Mouse (Mus musculus): ENCODE data around the gene Elk3. TPM values are rescaled to one million over a fixed set of nuclear protein-coding genes. Genes with fewer than 3 reads are reported as not detected.
"Not testable (repeated sequence)": the region's sequence is repeated elsewhere in the genome, so short reads cannot be mapped to it uniquely, and the experiment has no call there.

The Elk3 gene
- 37.6 and 38.4 TPM in 2 replicates for polyA plus RNA-seq (2016; fragmentation: Nextera tagmentation; extraction: Ambion mirVana)

GRCm38 (mm10) chr10:93310721-93311411 is at the start of gene Elk3:
Gene Elk3, minus strand, starts transcription at chr10:93311135.
- Histone ChIP-seq H3K4me2 (replicated peaks) (peak within 1 kb of the TSS; percentile 80), H3K36me3 (no peaks in the 10 kb centered on the region), H3K9me3 (no peaks in the 10 kb centered on the region), H3K27me3 (no peaks in the 10 kb centered on the region), H3K4me3 (peak within 1 kb of the TSS; percentile 59), H3K27ac (peak within 1 kb of the TSS; percentile 99), H3K9ac (peak within 1 kb of the TSS; percentile 92), H3K4me1 (peaks cover 31% of the 10 kb centered on the region)
- peak; percentile 76 for ATAC-seq (ENCODE audit: insufficient number of reproducible peaks, insufficient read depth, low FRiP score, low TSS enrichment)
- 1% methylated on average over 52 of the region's 53 CpGs for WGBS

GRCm38 (mm10) chr10:93360623-93361022 is 49.7 kb upstream of the Elk3 start:
- Histone ChIP-seq H3K4me1 (no peaks in the 10 kb centered on the region), H3K9ac (no peak overlapping the region), H3K4me2 (replicated peaks) (no peak overlapping the region), H3K9me3 (no peaks in the 10 kb centered on the region), H3K4me3 (no peak overlapping the region), H3K27me3 (no peaks in the 10 kb centered on the region; the same call in 1 of the 2 replicates), H3K36me3 (no peaks in the 10 kb centered on the region), H3K27ac (no peak overlapping the region)
- no peak for ATAC-seq (ENCODE audit: insufficient number of reproducible peaks, insufficient read depth, low FRiP score, low TSS enrichment)
- 53% methylated on average over 3 of the region's 3 CpGs for WGBS

- not testable (repeated sequence) for ATAC-seq (ENCODE audit: insufficient number of reproducible peaks, insufficient read depth, low FRiP score, low TSS enrichment); H3K9me3 ChIP-seq
- 69% methylated on average over 4 of the region's 4 CpGs for WGBS
These were observed 49.3 kb upstream of the Elk3 start for GRCm38 (mm10) chr10:93360190-93360589.

GRCm38 (mm10) chr10:93359339-93359863 is 48.5 kb upstream of the Elk3 start:
- no peak overlapping the region for H3K9ac ChIP-seq
- no peaks in the 10 kb centered on the region for H3K9me3 ChIP-seq
- H3K36me3 ChIP-seq = no peaks in the 10 kb centered on the region
- no peak overlapping the region for H3K4me3 ChIP-seq
- no peaks in the 10 kb centered on the region; the same call in 1 of the 2 replicates for H3K27me3 ChIP-seq
- no peaks in the 10 kb centered on the region for H3K4me1 ChIP-seq
- 83% methylated on average over 7 of the region's 7 CpGs for WGBS
- H3K27ac ChIP-seq = no peak overlapping the region
- ATAC-seq (ENCODE audit: insufficient number of reproducible peaks, insufficient read depth, low FRiP score, low TSS enrichment) = no peak
- no peak overlapping the region for H3K4me2 ChIP-seq (replicated peaks)

More at GRCm38 (mm10) chr10:93360190-93360589, 49.3 kb upstream of the Elk3 start:
- not testable (repeated sequence) for H3K36me3 ChIP-seq; H3K27ac ChIP-seq; H3K9ac ChIP-seq; H3K4me3 ChIP-seq; H3K27me3 ChIP-seq; H3K4me1 ChIP-seq; H3K4me2 ChIP-seq (replicated peaks)

GRCm38 (mm10) chr10:93358878-93359277 is 47.9 kb upstream of the Elk3 start:
- Histone ChIP-seq H3K4me3 (no peak overlapping the region), H3K36me3 (no peaks in the 10 kb centered on the region), H3K4me2 (replicated peaks) (no peak overlapping the region), H3K9ac (no peak overlapping the region), H3K27me3 (no peaks in the 10 kb centered on the region; the same call in 1 of the 2 replicates), H3K4me1 (no peaks in the 10 kb centered on the region), H3K27ac (no peak overlapping the region), H3K9me3 (no peaks in the 10 kb centered on the region)
- ATAC-seq (ENCODE audit: insufficient number of reproducible peaks, insufficient read depth, low FRiP score, low TSS enrichment) = no peak
- WGBS = 86% methylated on average over 4 of the region's 4 CpGs

- H3K27me3 ChIP-seq = no peaks in the 10 kb centered on the region; the same call in 1 of the 2 replicates
- H3K4me1 ChIP-seq = no peaks in the 10 kb centered on the region
- no peak overlapping the region for H3K4me3 ChIP-seq
- no peaks in the 10 kb centered on the region for H3K36me3 ChIP-seq
- no peak overlapping the region for H3K9ac ChIP-seq
- ATAC-seq (ENCODE audit: insufficient number of reproducible peaks, insufficient read depth, low FRiP score, low TSS enrichment) = no peak
- H3K27ac ChIP-seq = no peak overlapping the region
- WGBS = 92% methylated on average over 5 of the region's 5 CpGs
- H3K9me3 ChIP-seq = no peaks in the 10 kb centered on the region
- H3K4me2 ChIP-seq (replicated peaks) = no peak overlapping the region
These were observed 46.2 kb upstream of the Elk3 start for GRCm38 (mm10) chr10:93357162-93357561.

- no peak for ATAC-seq (ENCODE audit: insufficient number of reproducible peaks, insufficient read depth, low FRiP score, low TSS enrichment)
- H3K4me2 ChIP-seq (replicated peaks) = no peak overlapping the region
- H3K27me3 ChIP-seq = no peaks in the 10 kb centered on the region; the same call in 1 of the 2 replicates
- H3K27ac ChIP-seq = no peak overlapping the region
- WGBS = 92% methylated on average over 9 of the region's 9 CpGs
- H3K4me3 ChIP-seq = no peak overlapping the region
- no peak overlapping the region for H3K9ac ChIP-seq
- no peaks in the 10 kb centered on the region for H3K36me3 ChIP-seq
- H3K9me3 ChIP-seq = no peaks in the 10 kb centered on the region
- no peaks in the 10 kb centered on the region for H3K4me1 ChIP-seq
These were observed 45.2 kb upstream of the Elk3 start for GRCm38 (mm10) chr10:93356122-93356521.

- Histone ChIP-seq H3K36me3 (no peaks in the 10 kb centered on the region), H3K9ac (no peak overlapping the region), H3K4me2 (replicated peaks) (no peak overlapping the region), H3K4me3 (no peak overlapping the region), H3K4me1 (no peaks in the 10 kb centered on the region), H3K27ac (no peak overlapping the region), H3K27me3 (no peaks in the 10 kb centered on the region; the same call in 1 of the 2 replicates), H3K9me3 (no peaks in the 10 kb centered on the region)
- no peak for ATAC-seq (ENCODE audit: insufficient number of reproducible peaks, insufficient read depth, low FRiP score, low TSS enrichment)
- WGBS = 34% methylated on average over 8 of the region's 8 CpGs
These were observed 44.5 kb upstream of the Elk3 start for GRCm38 (mm10) chr10:93355276-93355927.

- H3K9me3 ChIP-seq = no peaks in the 10 kb centered on the region
- no peaks in the 10 kb centered on the region for H3K36me3 ChIP-seq
- no peaks in the 10 kb centered on the region for H3K4me1 ChIP-seq
- WGBS = 80% methylated on average over 10 of the region's 10 CpGs
- no peak overlapping the region for H3K27ac ChIP-seq
- no peaks in the 10 kb centered on the region for H3K27me3 ChIP-seq
- no peak for ATAC-seq (ENCODE audit: insufficient number of reproducible peaks, insufficient read depth, low FRiP score, low TSS enrichment)
- H3K4me3 ChIP-seq = no peak overlapping the region
- H3K9ac ChIP-seq = no peak overlapping the region
- H3K4me2 ChIP-seq (replicated peaks) = no peak overlapping the region
These were observed 42.8 kb upstream of the Elk3 start for GRCm38 (mm10) chr10:93353545-93354326.

- no peak overlapping the region for H3K9ac ChIP-seq
- no peaks in the 10 kb centered on the region for H3K36me3 ChIP-seq
- 66% methylated on average over 14 of the region's 14 CpGs for WGBS
- H3K4me2 ChIP-seq (replicated peaks) = no peak overlapping the region
- no peaks in the 10 kb centered on the region for H3K27me3 ChIP-seq
- no peak overlapping the region for H3K27ac ChIP-seq
- no peaks in the 10 kb centered on the region for H3K9me3 ChIP-seq
- ATAC-seq (ENCODE audit: insufficient number of reproducible peaks, insufficient read depth, low FRiP score, low TSS enrichment) = no peak
- H3K4me1 ChIP-seq = peaks cover 5% of the 10 kb centered on the region; the same call in 1 of the 2 replicates
- H3K4me3 ChIP-seq = no peak overlapping the region
These were observed 37.1 kb upstream of the Elk3 start for GRCm38 (mm10) chr10:93347918-93348505.

GRCm38 (mm10) chr10:93347387-93347786 is 36.5 kb upstream of the Elk3 start:
- Histone ChIP-seq H3K27ac (no peak overlapping the region; the same call in 1 of the 2 replicates), H3K36me3 (no peaks in the 10 kb centered on the region), H3K27me3 (no peaks in the 10 kb centered on the region), H3K4me1 (peaks cover 5% of the 10 kb centered on the region; the same call in 1 of the 2 replicates), H3K9ac (no peak overlapping the region), H3K4me3 (no peak overlapping the region), H3K4me2 (replicated peaks) (no peak overlapping the region), H3K9me3 (no peaks in the 10 kb centered on the region)
- no peak for ATAC-seq (ENCODE audit: insufficient number of reproducible peaks, insufficient read depth, low FRiP score, low TSS enrichment)
- WGBS = 40% methylated on average over 7 of the region's 7 CpGs

Data from embryonic facial prominence, embryonic 12.5 days (tissue).